Mouse (Mus musculus): ENCODE results near the gene Olfr970. TPM values are rescaled to one million over a fixed set of nuclear protein-coding genes. Genes with fewer than 3 reads are reported as not detected.

Gene Olfr970
- not detected in 2 replicates for total RNA-seq (2012; rRNA removed)
- polyA plus RNA-seq (2012; ENCODE audit: insufficient read depth in 1 of 2, insufficient read length in 2 of 2, low read depth in 1 of 2, low replicate concordance in 2 of 2, missing spikeins in 1 of 2) = not detected

DNA sequence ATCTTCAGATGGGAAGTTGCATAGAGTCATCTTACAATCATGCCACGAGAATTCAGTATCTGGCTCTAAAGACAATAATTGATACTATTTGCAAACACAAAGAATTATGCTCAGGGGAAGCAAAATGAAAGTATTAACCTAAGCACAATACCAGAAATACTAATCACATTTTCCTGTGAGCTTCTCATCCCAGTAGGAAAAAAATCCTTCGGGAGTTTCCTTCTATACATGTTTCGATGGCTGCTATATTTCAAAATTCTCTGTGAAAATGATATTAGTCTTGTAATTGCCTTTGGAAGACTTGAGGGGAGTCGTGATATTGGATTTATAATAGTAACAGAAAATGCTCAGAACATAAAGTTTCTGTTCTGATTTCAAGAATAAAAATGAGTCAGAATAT is at the start of gene Olfr970:
TSS of gene Olfr970 (plus strand) at position 301 of the 400 bp plus-strand sequence.
- no peaks in the 10 kb centered on the region for H3K4me1 ChIP-seq (ENCODE audit: control insufficient read depth in 1 of 2, insufficient read depth in 2 of 2, low read length in 2 of 2)
- no peak for DNase-seq (ENCODE audit: low read depth, low spot score)
- H3K9me3 ChIP-seq (replicated peaks; ENCODE audit: insufficient read depth, low read length) = no peaks in the 10 kb centered on the region
- H3K36me3 ChIP-seq (ENCODE audit: control insufficient read depth in 1 of 2, insufficient read depth in 2 of 2, low read length in 2 of 2) = no peaks in the 10 kb centered on the region
- TF ChIP-seq SMC3 (IDR thresholded peaks at IDR 0.05; ENCODE audit: low read depth, low read length) = no peak
- TF ChIP-seq MAFK (IDR thresholded peaks at IDR 0.05; ENCODE audit: borderline replicate concordance, low read depth, low read length) = no peak
- TF ChIP-seq MEF2A (IDR thresholded peaks at IDR 0.05; ENCODE audit: extremely low read depth, insufficient replicate concordance, low read depth, low read length, poor library complexity, severe bottlenecking) = no peak
- TF ChIP-seq NELFE (IDR thresholded peaks at IDR 0.05; ENCODE audit: low read depth, low read length) = no peak
- TF ChIP-seq CHD1 (IDR thresholded peaks at IDR 0.05; ENCODE audit: low read depth, low read length) = no peak
- no peak for TF ChIP-seq MAX (IDR thresholded peaks at IDR 0.05; ENCODE audit: low read length)
- TF ChIP-seq MAZ (IDR thresholded peaks at IDR 0.05; ENCODE audit: low read depth, low read length) = no peak
- no peak for TF ChIP-seq POLR2AphosphoS2 (IDR thresholded peaks at IDR 0.05; ENCODE audit: low read length)
- no peak for TF ChIP-seq JUND (IDR thresholded peaks at IDR 0.05; ENCODE audit: low read depth, low read length)
- no peak for TF ChIP-seq ELF1 (IDR thresholded peaks at IDR 0.05; ENCODE audit: low read depth, low read length)
- no peak for TF ChIP-seq TCF12 (IDR thresholded peaks at IDR 0.05; ENCODE audit: low read depth, low read length)
- no peak for TF ChIP-seq HCFC1 (IDR thresholded peaks at IDR 0.05; ENCODE audit: low read depth, low read length)
- no peak for TF ChIP-seq SIN3A (IDR thresholded peaks at IDR 0.05; ENCODE audit: low read length)
- no peak for TF ChIP-seq E2F4 (IDR thresholded peaks at IDR 0.05; ENCODE audit: borderline replicate concordance, low read depth, low read length)
- no peak for TF ChIP-seq ZC3H11A (IDR thresholded peaks at IDR 0.05; ENCODE audit: low read depth, low read length)
- TF ChIP-seq GATA1 (IDR thresholded peaks at IDR 0.05; ENCODE audit: low read depth, low read length) = no peak
- no peak for TF ChIP-seq USF1 (IDR thresholded peaks at IDR 0.05; ENCODE audit: low read depth, low read length)
- TF ChIP-seq KAT2A (conservative IDR thresholded peaks at IDR 0.05; ENCODE audit: low read depth, low read length) = no peak
- no peak for TF ChIP-seq MYB (IDR thresholded peaks at IDR 0.05; ENCODE audit: low read depth, low read length)
- TF ChIP-seq TAL1 (IDR thresholded peaks at IDR 0.05; ENCODE audit: low read length) = no peak
- H3K27ac ChIP-seq (ENCODE audit: control insufficient read depth, low read depth, low read length) = no peak within 1 kb of the TSS
- no peak within 1 kb of the TSS for H3K4me3 ChIP-seq (ENCODE audit: control insufficient read depth in 1 of 2, insufficient read depth in 1 of 2, low read depth in 2 of 2, low read length in 2 of 2)
- H3K27me3 ChIP-seq (ENCODE audit: control insufficient read depth in 1 of 2, insufficient read depth in 2 of 2, low read length in 2 of 2) = no peaks in the 10 kb centered on the region
- H3K79me2 ChIP-seq (ENCODE audit: control insufficient read depth, insufficient read depth, low read length, poor library complexity) = no peaks in the 10 kb centered on the region
- no peak within 1 kb of the TSS for H3K9ac ChIP-seq (ENCODE audit: control insufficient read depth, low read depth, low read length, poor library complexity, severe bottlenecking)

GRCm38 (mm10) chr9:39783153-39783552 is 25.5 kb upstream of the Olfr970 start, which contains the start of gene Olfr968:
Gene Olfr968 (minus strand): TSS chr9:39783253.
- Histone ChIP-seq H3K36me3 (ENCODE audit: control insufficient read depth in 1 of 2, insufficient read depth in 2 of 2, low read length in 2 of 2) (no peaks in the 10 kb centered on the region), H3K79me2 (ENCODE audit: control insufficient read depth, insufficient read depth, low read length, poor library complexity) (no peaks in the 10 kb centered on the region), H3K27me3 (ENCODE audit: control insufficient read depth in 1 of 2, insufficient read depth in 2 of 2, low read length in 2 of 2) (no peaks in the 10 kb centered on the region), H3K4me3 (ENCODE audit: control insufficient read depth in 1 of 2, insufficient read depth in 1 of 2, low read depth in 2 of 2, low read length in 2 of 2) (no peak within 1 kb of the TSS), H3K9me3 (replicated peaks; ENCODE audit: insufficient read depth, low read length) (no peaks in the 10 kb centered on the region), H3K4me1 (ENCODE audit: control insufficient read depth in 1 of 2, insufficient read depth in 2 of 2, low read length in 2 of 2) (no peaks in the 10 kb centered on the region), H3K27ac (ENCODE audit: control insufficient read depth, low read depth, low read length) (no peak within 1 kb of the TSS), H3K9ac (ENCODE audit: control insufficient read depth, low read depth, low read length, poor library complexity, severe bottlenecking) (no peak within 1 kb of the TSS)
- no peak for DNase-seq (ENCODE audit: low read depth, low spot score)
- TF ChIP-seq SMC3 (IDR thresholded peaks at IDR 0.05; ENCODE audit: low read depth, low read length) = no peak
- no peak for TF ChIP-seq TBP (IDR thresholded peaks at IDR 0.05; ENCODE audit: low read depth, low read length)
- TF ChIP-seq ETS1 (IDR thresholded peaks at IDR 0.05; ENCODE audit: low read depth, low read length) = no peak
- TF ChIP-seq GATA1 (IDR thresholded peaks at IDR 0.05; ENCODE audit: low read depth, low read length) = no peak
- no peak for TF ChIP-seq USF1 (IDR thresholded peaks at IDR 0.05; ENCODE audit: low read depth, low read length)
- TF ChIP-seq USF2 (IDR thresholded peaks at IDR 0.05; ENCODE audit: borderline replicate concordance in 1 of 2, insufficient read depth in 1 of 2, low read depth in 1 of 2, low read length in 2 of 2) = no peak
- no peak for TF ChIP-seq RAD21 (IDR thresholded peaks at IDR 0.05; ENCODE audit: low read depth, low read length)
- TF ChIP-seq E2F4 (IDR thresholded peaks at IDR 0.05; ENCODE audit: borderline replicate concordance, low read depth, low read length) = no peak
